Mouse (Mus musculus): ENCODE measurements around the gene Tubgcp6.

GRCm38 (mm10) chr15:89136461-89137155, 13.7 kb upstream of the Tubgcp6 start:
- TF ChIP-seq CTCF (IDR thresholded peaks at IDR 0.05) (no peak), EP300 (IDR thresholded peaks at IDR 0.05) (no peak)
